Mouse (Mus musculus): ENCODE measurements at regions not wholly inside any gene's neighbourhood (a gene's known extent, or its start where the extent isn't known, plus 50 kb on each side); places are given as distances from the start of the nearest gene placed in this dataset.

DNA sequence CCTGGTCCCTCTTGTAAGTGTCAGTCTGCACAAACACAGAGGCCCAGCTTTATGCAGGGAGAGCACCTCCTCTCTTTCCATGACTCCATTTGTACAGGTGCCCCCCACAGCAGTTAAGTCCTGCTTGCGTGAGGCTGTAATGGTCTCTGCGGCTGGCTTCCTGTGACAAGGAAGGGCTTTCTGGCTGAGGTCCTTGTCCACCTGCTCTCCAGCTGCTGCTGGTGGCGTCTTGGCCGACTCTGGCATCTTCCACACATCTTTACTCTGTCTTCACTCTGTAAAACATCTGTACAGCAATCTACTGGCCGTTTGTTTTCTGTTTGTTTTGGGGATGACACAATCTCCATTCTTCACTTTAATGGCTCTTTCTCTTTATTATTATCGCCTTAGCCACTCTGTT is 60.8 kb downstream of the Rpusd4 start:
- H3K27me3 ChIP-seq (ENCODE audit: low read depth, poor library complexity, severe bottlenecking) = peaks cover 16% of the 10 kb centered on the region

DNA sequence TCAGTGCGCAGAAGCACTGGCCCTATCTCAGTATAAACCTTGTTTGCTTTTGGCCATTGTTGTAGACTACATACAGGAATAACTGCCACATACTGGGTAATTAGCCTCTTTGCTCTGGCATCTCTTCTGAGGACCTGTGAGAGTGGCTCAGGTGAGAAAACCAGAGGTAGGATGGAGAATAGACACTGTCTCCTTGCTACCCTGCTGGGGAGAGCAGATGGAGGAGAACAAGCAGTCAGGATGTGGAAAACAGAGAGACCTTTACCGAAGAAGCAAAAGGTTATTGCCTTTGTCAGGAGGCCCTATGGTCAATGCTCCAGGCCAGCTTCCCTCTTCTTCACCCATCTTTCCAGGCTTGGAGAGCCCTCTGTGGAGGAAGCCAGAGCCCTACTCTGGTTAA is 62.7 kb downstream of the Rpusd4 start:
- 92% methylated on average over 2 of the region's 2 CpGs for WGBS
- peaks cover 28% of the 10 kb centered on the region; the same call in 1 of the 2 replicates for H3K27me3 ChIP-seq (ENCODE audit: low read depth, poor library complexity, severe bottlenecking)

More for the DNA sequence above, 60.8 kb downstream of the Rpusd4 start:
- H3K4me1 ChIP-seq = peaks cover 98% of the 10 kb centered on the region
- H3K4me3 ChIP-seq = peak overlapping the region; percentile 1; the same call in 1 of the 2 replicates
- DNase-seq (ENCODE audit: low spot score) = no peak
- 24% methylated on average over 6 of the region's 6 CpGs for WGBS
- H3K9me3 ChIP-seq (replicated peaks) = no peaks in the 10 kb centered on the region
- peak overlapping the region; percentile 86 for H3K27ac ChIP-seq
- H3K36me3 ChIP-seq = no peaks in the 10 kb centered on the region

DNA sequence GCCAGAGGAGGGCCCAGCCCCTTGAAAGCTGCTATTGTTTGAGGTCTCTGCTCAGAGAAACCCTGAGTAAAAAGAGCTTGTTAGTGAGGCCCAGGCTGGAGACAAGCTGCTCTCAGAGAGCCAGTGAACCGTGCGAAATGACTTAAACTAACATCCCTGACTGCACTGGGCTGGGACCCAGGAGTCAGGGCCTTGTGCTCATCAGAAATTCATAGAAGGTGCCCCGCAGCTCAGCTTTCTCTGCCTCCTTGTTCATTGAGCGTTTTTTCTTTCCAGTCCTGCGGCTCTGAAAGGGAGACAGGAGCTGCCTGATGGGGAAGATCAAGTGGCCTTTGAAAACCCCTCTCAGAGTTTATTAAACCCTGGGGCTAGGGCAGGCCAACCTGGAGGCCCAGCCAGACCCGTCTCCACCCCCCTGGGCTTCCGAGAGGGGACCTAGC is 63.6 kb downstream of the Rpusd4 start:
- no peak overlapping the region for H3K4me3 ChIP-seq
- DNase-seq (ENCODE audit: low spot score) = no peak
- peak overlapping the region; percentile 86 for H3K27ac ChIP-seq
- peaks cover 98% of the 10 kb centered on the region for H3K4me1 ChIP-seq
- no peaks in the 10 kb centered on the region for H3K36me3 ChIP-seq
- H3K27me3 ChIP-seq (ENCODE audit: low read depth, poor library complexity, severe bottlenecking) = peaks cover 30% of the 10 kb centered on the region; the same call in 1 of the 2 replicates
- WGBS = 32% methylated on average over 7 of the region's 7 CpGs
- H3K9me3 ChIP-seq (replicated peaks) = no peaks in the 10 kb centered on the region

More for the DNA sequence above, 62.7 kb downstream of the Rpusd4 start:
- Histone ChIP-seq H3K36me3 (no peaks in the 10 kb centered on the region), H3K4me1 (peaks cover 98% of the 10 kb centered on the region), H3K9me3 (replicated peaks) (no peaks in the 10 kb centered on the region), H3K27ac (peak overlapping the region; percentile 86), H3K4me3 (no peak overlapping the region)
- DNase-seq (ENCODE audit: low spot score) = no peak

- peak; percentile 30 for DNase-seq (ENCODE audit: low spot score)
- Histone ChIP-seq H3K27me3 (ENCODE audit: low read depth, poor library complexity, severe bottlenecking) (peaks cover 30% of the 10 kb centered on the region; the same call in 1 of the 2 replicates), H3K4me1 (peaks cover 89% of the 10 kb centered on the region), H3K36me3 (no peaks in the 10 kb centered on the region), H3K27ac (peak overlapping the region; percentile 86), H3K9me3 (replicated peaks) (no peaks in the 10 kb centered on the region), H3K4me3 (no peak overlapping the region)
- WGBS = 67% methylated on average over 11 of the region's 11 CpGs
Observed at GRCm38 (mm10) chr9:35332688-35333630, 65.3 kb downstream of the Rpusd4 start.

DNA sequence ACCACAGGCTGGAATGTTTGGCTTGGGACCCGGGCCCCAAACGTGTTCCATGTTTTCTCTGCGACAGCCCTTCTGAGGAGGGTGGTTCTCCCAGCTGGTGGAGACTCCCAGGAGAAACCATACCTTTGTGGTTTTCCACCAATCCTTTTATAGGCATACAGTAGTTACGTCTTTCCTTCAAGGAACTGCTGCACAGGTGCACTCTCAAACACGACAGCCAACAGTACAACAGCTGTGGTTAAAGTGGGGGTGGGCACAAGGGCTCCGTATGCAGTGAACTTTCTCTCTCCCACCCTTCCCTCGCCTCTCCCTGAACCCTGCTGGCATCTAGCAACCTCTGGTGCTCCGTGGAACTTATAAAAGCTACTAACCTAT is 66.0 kb downstream of the Rpusd4 start:
- H3K36me3 ChIP-seq = no peaks in the 10 kb centered on the region
- WGBS = 81% methylated on average over 8 of the region's 8 CpGs
- DNase-seq (ENCODE audit: low spot score) = no peak
- H3K4me3 ChIP-seq = no peak overlapping the region
- H3K27me3 ChIP-seq (ENCODE audit: low read depth, poor library complexity, severe bottlenecking) = peaks cover 30% of the 10 kb centered on the region; the same call in 1 of the 2 replicates
- peak overlapping the region; percentile 86 for H3K27ac ChIP-seq
- peaks cover 90% of the 10 kb centered on the region for H3K4me1 ChIP-seq
- no peaks in the 10 kb centered on the region for H3K9me3 ChIP-seq (replicated peaks)

DNA sequence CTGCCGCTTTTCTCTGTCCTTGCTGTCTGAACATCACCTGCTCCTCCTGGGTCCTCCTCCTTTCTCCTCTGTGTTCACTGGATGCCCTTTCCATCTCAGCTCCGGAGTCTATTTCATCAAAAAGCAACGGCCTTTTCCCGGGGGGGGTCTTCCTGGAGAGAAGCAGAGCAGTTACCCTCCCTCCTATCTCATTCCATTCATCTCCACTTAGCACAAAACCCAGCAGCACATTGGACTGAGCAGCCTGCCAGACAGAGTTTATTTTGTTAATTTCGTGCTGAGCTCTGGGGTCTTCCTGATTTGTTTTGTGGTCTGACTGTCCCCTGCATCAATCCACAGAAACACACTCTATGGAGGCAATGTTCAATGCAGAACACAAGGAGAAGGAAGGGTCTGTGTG is 66.9 kb downstream of the Rpusd4 start:
- 81% methylated on average over 5 of the region's 5 CpGs for WGBS
- H3K9me3 ChIP-seq (replicated peaks) = no peaks in the 10 kb centered on the region
- peaks cover 90% of the 10 kb centered on the region for H3K4me1 ChIP-seq
- H3K4me3 ChIP-seq = no peak overlapping the region
- H3K27me3 ChIP-seq (ENCODE audit: low read depth, poor library complexity, severe bottlenecking) = peaks cover 24% of the 10 kb centered on the region; the same call in 1 of the 2 replicates
- no peak for DNase-seq (ENCODE audit: low spot score)
- peak overlapping the region; percentile 86; the same call in 1 of the 2 replicates for H3K27ac ChIP-seq
- no peaks in the 10 kb centered on the region for H3K36me3 ChIP-seq

- no peaks in the 10 kb centered on the region for H3K9me3 ChIP-seq (replicated peaks)
- peaks cover 90% of the 10 kb centered on the region for H3K4me1 ChIP-seq
- no peaks in the 10 kb centered on the region for H3K36me3 ChIP-seq
- H3K27me3 ChIP-seq (ENCODE audit: low read depth, poor library complexity, severe bottlenecking) = peaks cover 22% of the 10 kb centered on the region; the same call in 1 of the 2 replicates
- H3K4me3 ChIP-seq = no peak overlapping the region
- DNase-seq (ENCODE audit: low spot score) = no peak
- 93% methylated on average over 3 of the region's 3 CpGs for WGBS
- peak overlapping the region; percentile 86 for H3K27ac ChIP-seq
Observed at GRCm38 (mm10) chr9:35335181-35335580, 67.5 kb downstream of the Rpusd4 start.

GRCm38 (mm10) chr9:35335888-35336700 is 68.4 kb downstream of the Rpusd4 start:
- peaks cover 19% of the 10 kb centered on the region; the same call in 1 of the 2 replicates for H3K27me3 ChIP-seq (ENCODE audit: low read depth, poor library complexity, severe bottlenecking)
- peak; percentile 48 for DNase-seq (ENCODE audit: low spot score)

DNA sequence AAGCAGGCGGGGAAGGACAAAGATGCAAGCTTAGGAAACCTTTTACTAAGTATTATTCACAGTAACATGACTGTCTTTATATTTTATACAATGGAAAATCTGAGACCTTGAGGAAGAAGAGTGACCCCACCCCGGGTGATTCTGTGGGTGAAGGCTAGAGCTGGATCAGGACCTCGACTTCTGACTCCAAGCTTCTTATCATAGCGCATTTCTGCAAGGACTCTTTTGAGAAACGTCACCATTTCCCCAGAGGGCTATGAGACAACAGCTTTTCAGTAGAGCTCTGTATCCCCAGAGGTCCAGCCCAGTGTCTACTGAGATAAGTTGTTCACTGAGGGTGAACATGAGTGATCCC is 69.0 kb downstream of the Rpusd4 start:
- no peaks in the 10 kb centered on the region for H3K9me3 ChIP-seq (replicated peaks)
- H3K27ac ChIP-seq = 0 out of 2 replicates have a peak overlapping the region, but pooled peaks have one; percentile 86
- no peak overlapping the region for H3K4me3 ChIP-seq
- no peaks in the 10 kb centered on the region for H3K36me3 ChIP-seq
- 88% methylated on average over 5 of the region's 5 CpGs for WGBS
- peaks cover 90% of the 10 kb centered on the region for H3K4me1 ChIP-seq
- no peak for DNase-seq (ENCODE audit: low spot score)
- H3K27me3 ChIP-seq (ENCODE audit: low read depth, poor library complexity, severe bottlenecking) = peaks cover 19% of the 10 kb centered on the region; the same call in 1 of the 2 replicates

More at GRCm38 (mm10) chr9:35335888-35336700, 68.4 kb downstream of the Rpusd4 start:
- Histone ChIP-seq H3K27ac (peak overlapping the region; percentile 86), H3K4me3 (no peak overlapping the region), H3K9me3 (replicated peaks) (no peaks in the 10 kb centered on the region), H3K4me1 (peaks cover 90% of the 10 kb centered on the region), H3K36me3 (no peaks in the 10 kb centered on the region)
- 65% methylated on average over 15 of the region's 15 CpGs for WGBS

- H3K4me1 ChIP-seq = peaks cover 87% of the 10 kb centered on the region
- H3K27ac ChIP-seq = 0 out of 2 replicates have a peak overlapping the region, but pooled peaks have one; percentile 44
- 77% methylated on average over 5 of the region's 5 CpGs for WGBS
- H3K9me3 ChIP-seq (replicated peaks) = no peaks in the 10 kb centered on the region
- no peaks in the 10 kb centered on the region for H3K36me3 ChIP-seq
- no peak overlapping the region for H3K4me3 ChIP-seq
- DNase-seq (ENCODE audit: low spot score) = no peak
- H3K27me3 ChIP-seq (ENCODE audit: low read depth, poor library complexity, severe bottlenecking) = peaks cover 15% of the 10 kb centered on the region; the same call in 1 of the 2 replicates
Observed at GRCm38 (mm10) chr9:35338858-35339257, 71.2 kb downstream of the Rpusd4 start.

- Histone ChIP-seq H3K27ac (peak overlapping the region; percentile 84), H3K27me3 (ENCODE audit: low read depth, poor library complexity, severe bottlenecking) (peaks cover 14% of the 10 kb centered on the region; the same call in 1 of the 2 replicates), H3K4me3 (no peak overlapping the region), H3K9me3 (replicated peaks) (no peaks in the 10 kb centered on the region), H3K4me1 (peaks cover 86% of the 10 kb centered on the region), H3K36me3 (no peaks in the 10 kb centered on the region)
- WGBS = 71% methylated on average over 10 of the region's 10 CpGs
- no peak for DNase-seq (ENCODE audit: low spot score)
Observed at GRCm38 (mm10) chr9:35339492-35340262, 72.0 kb downstream of the Rpusd4 start.

DNA sequence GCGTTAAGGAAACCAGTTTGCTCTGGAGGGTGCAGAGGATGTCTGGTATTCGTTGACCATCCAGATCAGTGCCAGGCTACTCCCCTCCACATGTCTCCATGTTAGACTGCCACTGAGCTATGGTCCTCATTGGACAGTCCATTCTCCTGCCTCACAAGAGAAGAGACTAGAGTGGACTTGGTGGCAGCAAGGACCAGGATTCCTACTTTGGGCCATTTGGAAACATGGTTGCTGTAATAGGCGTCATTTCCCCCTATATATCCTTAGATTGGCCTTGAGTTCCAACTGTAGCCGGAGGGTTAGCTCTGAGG is 72.6 kb downstream of the Rpusd4 start:
- H3K4me3 ChIP-seq = no peak overlapping the region
- H3K36me3 ChIP-seq = no peaks in the 10 kb centered on the region
- 58% methylated on average over 4 of the region's 4 CpGs for WGBS
- H3K27me3 ChIP-seq (ENCODE audit: low read depth, poor library complexity, severe bottlenecking) = 0 out of 2 replicates have a peak, but pooled peaks cover 12% of the 10 kb centered on the region
- H3K9me3 ChIP-seq (replicated peaks) = no peaks in the 10 kb centered on the region
- DNase-seq (ENCODE audit: low spot score) = no peak
- H3K4me1 ChIP-seq = peaks cover 82% of the 10 kb centered on the region
- peak overlapping the region; percentile 84 for H3K27ac ChIP-seq

Measured in limb, embryonic 10.5 days (tissue).